Mouse (Mus musculus) kidney, embryonic 15.5 days (tissue): ENCODE data around the gene Vwa8. TPM values are rescaled to one million over a fixed set of nuclear protein-coding genes. Genes with fewer than 3 reads are reported as not detected.
"Not testable (repeated sequence)": the region's sequence is repeated elsewhere in the genome, so short reads cannot be mapped to it uniquely, and the experiment has no call there.

Experiments used
- ATAC-seq: fragments of 200-750 bp; cut with Nextera tagmentation; replicated peaks from 2 replicates; pipeline ENCODE4 v1.8.0; 2017; ENCODE audit warnings: moderate TSS enrichment; ENCODE audit not compliant: low FRiP score
- H3K27ac ChIP-seq: fragments of 300-500 bp; sonication (generic); 2 replicates; pipeline ENCODE4 v1.5.1; 2015; ENCODE audit warnings: mild to moderate bottlenecking, inconsistent platforms
- H3K27me3 ChIP-seq: fragments of 300-500 bp; sonication (generic); 2 replicates; pipeline ENCODE4 v1.6.1; 2015; ENCODE audit warnings: inconsistent platforms
- H3K36me3 ChIP-seq: fragments of 300-500 bp; sonication (generic); 2 replicates; pipeline ENCODE4 v1.6.1; 2015; ENCODE audit warnings: inconsistent platforms
- H3K4me1 ChIP-seq: fragments of 300-500 bp; sonication (generic); 2 replicates; pipeline ENCODE4 v1.6.1; 2015; ENCODE audit warnings: inconsistent platforms
- H3K4me2 ChIP-seq: fragments of 300-500 bp; sonication (generic); 2 replicates; pipeline ENCODE4 v1.6.1; 2015; ENCODE audit warnings: moderate library complexity, mild to moderate bottlenecking, inconsistent platforms
- H3K4me3 ChIP-seq: fragments of 300-500 bp; sonication (generic); replicated peaks from 2 replicates; pipeline ENCODE4 v1.5.1; 2015; ENCODE audit warnings: mild to moderate bottlenecking, inconsistent platforms
- H3K9ac ChIP-seq: fragments of 300-500 bp; sonication (generic); 2 replicates; pipeline ENCODE4 v1.6.1; 2015; ENCODE audit warnings: mild to moderate bottlenecking, inconsistent platforms
- H3K9me3 ChIP-seq: fragments of 300-500 bp; sonication (generic); replicated peaks from 2 replicates; pipeline ENCODE4 v1.6.1; 2016; ENCODE audit warnings: inconsistent platforms
- WGBS: fragments of 180-500 bp; shearing (Covaris S2); methylation state at CpG from one replicate; pipeline ENCODE4 v1.1.7; 2015; ENCODE audit warnings: mixed read lengths; 5-methylcytosine and 5-hydroxymethylcytosine counted together
- polyA plus RNA-seq: library from polyadenylated mRNA; unstranded; fragments of >200 nt; fragmentation: Nextera tagmentation; extraction: Ambion mirVana; gene quantifications from 2 replicates; pipeline ENCODE4 v1.2.1, GENCODE M21; 2015

The Vwa8 gene
- polyA plus RNA-seq, 1 experiment from 2014 or later, result 14.6 TPM

GRCm38 (mm10) chr14:78993515-78993914, 144.7 kb downstream of the Vwa8 start:
- Histone ChIP-seq H3K4me1 (no peaks in the 10 kb centered on the region), H3K36me3 (peaks cover 11% of the 10 kb centered on the region), H3K4me3 (no peak overlapping the region), H3K9me3 (no peaks in the 10 kb centered on the region), H3K9ac (no peak overlapping the region), H3K27ac (no peak overlapping the region), H3K27me3 (no peaks in the 10 kb centered on the region), H3K4me2 (no peak overlapping the region)
- no peak for ATAC-seq
- 71% methylated on average over 4 of the region's 4 CpGs for WGBS

- WGBS, result 97% methylated on average over 2 of the region's 2 CpGs
- Histone ChIP-seq H3K27ac (no peak overlapping the region), H3K27me3 (no peaks in the 10 kb centered on the region), H3K9me3 (no peaks in the 10 kb centered on the region), H3K9ac (no peak overlapping the region), H3K4me3 (no peak overlapping the region), H3K36me3 (peaks cover 11% of the 10 kb centered on the region), H3K4me1 (no peaks in the 10 kb centered on the region), H3K4me2 (no peak overlapping the region)
- no peak for ATAC-seq
These were observed 147.5 kb downstream of the Vwa8 start for GRCm38 (mm10) chr14:78996359-78996758.

- Histone ChIP-seq H3K4me1 (no peaks in the 10 kb centered on the region), H3K4me2 (no peak overlapping the region), H3K9me3 (no peaks in the 10 kb centered on the region), H3K9ac (no peak overlapping the region), H3K27ac (no peak overlapping the region), H3K4me3 (no peak overlapping the region), H3K27me3 (no peaks in the 10 kb centered on the region), H3K36me3 (no peaks in the 10 kb centered on the region)
- 65% methylated on average over 1 of the region's 1 CpGs for WGBS
- ATAC-seq, result no peak
These were observed 154.7 kb downstream of the Vwa8 start for GRCm38 (mm10) chr14:79003576-79003975.

GRCm38 (mm10) chr14:79017710-79018109, 168.9 kb downstream of the Vwa8 start:
- not testable (repeated sequence) for H3K27me3 ChIP-seq, H3K4me1 ChIP-seq, H3K36me3 ChIP-seq, H3K4me3 ChIP-seq, H3K4me2 ChIP-seq, H3K9me3 ChIP-seq, ATAC-seq, H3K27ac ChIP-seq, H3K9ac ChIP-seq
- WGBS, result 78% methylated on average over 5 of the region's 5 CpGs

GRCm38 (mm10) chr14:79018564-79018963, 169.7 kb downstream of the Vwa8 start:
- 89% methylated on average over 4 of the region's 4 CpGs for WGBS
- Histone ChIP-seq H3K4me2 (no peak overlapping the region), H3K36me3 (no peaks in the 10 kb centered on the region), H3K9me3 (no peaks in the 10 kb centered on the region), H3K27ac (no peak overlapping the region), H3K4me1 (no peaks in the 10 kb centered on the region; the same call in 1 of the 2 replicates), H3K4me3 (no peak overlapping the region), H3K9ac (no peak overlapping the region), H3K27me3 (no peaks in the 10 kb centered on the region)
- ATAC-seq, result no peak

- Histone ChIP-seq H3K4me3 (no peak overlapping the region), H3K4me1 (peaks cover 5% of the 10 kb centered on the region; the same call in 1 of the 2 replicates), H3K27me3 (no peaks in the 10 kb centered on the region), H3K36me3 (no peaks in the 10 kb centered on the region), H3K27ac (no peak overlapping the region), H3K9ac (no peak overlapping the region), H3K9me3 (no peaks in the 10 kb centered on the region), H3K4me2 (no peak overlapping the region)
- WGBS, result 64% methylated on average over 7 of the region's 7 CpGs
- ATAC-seq, result no peak
These were observed 172.9 kb downstream of the Vwa8 start for GRCm38 (mm10) chr14:79021725-79022124.

GRCm38 (mm10) chr14:79028996-79029575, 180.2 kb downstream of the Vwa8 start:
- no peak overlapping the region for H3K4me2 ChIP-seq
- H3K27ac ChIP-seq, result peak overlapping the region; percentile 37; the same call in 1 of the 2 replicates
- no peaks in the 10 kb centered on the region for H3K9me3 ChIP-seq
- no peak overlapping the region for H3K9ac ChIP-seq
- H3K4me3 ChIP-seq, result no peak overlapping the region
- peaks cover under 1% of the 10 kb centered on the region; the same call in 1 of the 2 replicates for H3K4me1 ChIP-seq
- 69% methylated on average over 3 of the region's 3 CpGs for WGBS
- no peak for ATAC-seq
- H3K27me3 ChIP-seq, result no peaks in the 10 kb centered on the region
- H3K36me3 ChIP-seq, result no peaks in the 10 kb centered on the region

GRCm38 (mm10) chr14:79030715-79031114, 181.9 kb downstream of the Vwa8 start:
- 89% methylated on average over 3 of the region's 3 CpGs for WGBS
- no peaks in the 10 kb centered on the region for H3K36me3 ChIP-seq

GRCm38 (mm10) chr14:79031230-79031740, 182.4 kb downstream of the Vwa8 start:
- no peak overlapping the region for H3K27ac ChIP-seq
- no peaks in the 10 kb centered on the region for H3K36me3 ChIP-seq
- H3K4me1 ChIP-seq, result peaks cover 4% of the 10 kb centered on the region
- no peak overlapping the region for H3K9ac ChIP-seq
- no peaks in the 10 kb centered on the region for H3K9me3 ChIP-seq
- no peaks in the 10 kb centered on the region for H3K27me3 ChIP-seq
- no peak for ATAC-seq
- no peak overlapping the region for H3K4me2 ChIP-seq
- no peak overlapping the region for H3K4me3 ChIP-seq
- 86% methylated on average over 8 of the region's 8 CpGs for WGBS

More at GRCm38 (mm10) chr14:79030715-79031114, 181.9 kb downstream of the Vwa8 start:
- H3K27ac ChIP-seq, result no peak overlapping the region
- H3K4me2 ChIP-seq, result no peak overlapping the region
- H3K4me3 ChIP-seq, result no peak overlapping the region
- peaks cover 4% of the 10 kb centered on the region for H3K4me1 ChIP-seq
- no peak for ATAC-seq
- H3K9ac ChIP-seq, result no peak overlapping the region
- H3K27me3 ChIP-seq, result no peaks in the 10 kb centered on the region
- no peaks in the 10 kb centered on the region for H3K9me3 ChIP-seq

GRCm38 (mm10) chr14:79033396-79033795, 184.5 kb downstream of the Vwa8 start:
- H3K4me1 ChIP-seq, result peaks cover 4% of the 10 kb centered on the region
- H3K27ac ChIP-seq, result no peak overlapping the region
- H3K9me3 ChIP-seq, result no peaks in the 10 kb centered on the region
- H3K9ac ChIP-seq, result no peak overlapping the region
- H3K27me3 ChIP-seq, result no peaks in the 10 kb centered on the region
- peaks cover 5% of the 10 kb centered on the region; the same call in 1 of the 2 replicates for H3K36me3 ChIP-seq
- ATAC-seq, result 0 out of 2 replicates have a peak, but pooled peaks have one; percentile 44
- 26% methylated on average over 6 of the region's 6 CpGs for whole genome bisulfite sequencing
- no peak overlapping the region for H3K4me3 ChIP-seq
- H3K4me2 ChIP-seq, result no peak overlapping the region

GRCm38 (mm10) chr14:79034511-79034913, 185.7 kb downstream of the Vwa8 start:
- peak overlapping the region; percentile 12; the same call in 1 of the 2 replicates for H3K4me2 ChIP-seq
- WGBS, result 42% methylated on average over 9 of the region's 9 CpGs
- no peaks in the 10 kb centered on the region for H3K9me3 ChIP-seq
- ATAC-seq, result 0 out of 2 replicates have a peak, but pooled peaks have one; percentile 65
- H3K36me3 ChIP-seq, result peaks cover 5% of the 10 kb centered on the region; the same call in 1 of the 2 replicates
- no peaks in the 10 kb centered on the region for H3K27me3 ChIP-seq
- peak overlapping the region; percentile 41; the same call in 1 of the 2 replicates for H3K27ac ChIP-seq
- peaks cover 4% of the 10 kb centered on the region for H3K4me1 ChIP-seq
- H3K4me3 ChIP-seq, result no peak overlapping the region
- H3K9ac ChIP-seq, result no peak overlapping the region

- Histone ChIP-seq H3K4me3 (no peak overlapping the region), H3K4me1 (peaks cover 4% of the 10 kb centered on the region), H3K9me3 (no peaks in the 10 kb centered on the region), H3K9ac (no peak overlapping the region), H3K27me3 (no peaks in the 10 kb centered on the region), H3K27ac (no peak overlapping the region), H3K36me3 (peaks cover 5% of the 10 kb centered on the region; the same call in 1 of the 2 replicates), H3K4me2 (no peak overlapping the region)
- ATAC-seq, result no peak
- 87% methylated on average over 9 of the region's 9 CpGs for WGBS
These were observed 186.7 kb downstream of the Vwa8 start for GRCm38 (mm10) chr14:79035575-79035974.
